Comparison of ENCODE assay signal across 16 mouse cellular contexts in genomic region chr9:47314236-47314635, GRCm38 (mm10).
"Had no signal": no experiment of that assay in that cellular context is flagged by ENCODE, and none has a peak within 500 bp of the region (broad histone marks: within the 10 kb centered on the region; RNA-seq: fewer than 3 reads in every experiment).

No protein-coding gene starts in this region.

- H3K4me2 ChIP-seq: neural tube, embryonic 13.5 days; neural tube, embryonic 15.5 days; stomach, embryonic 15.5 days had no signal

- H3K9ac ChIP-seq: neural tube, embryonic 13.5 days; neural tube, embryonic 15.5 days; stomach, embryonic 15.5 days had no signal

- H3K36me3 ChIP-seq: neural tube, embryonic 13.5 days; neural tube, embryonic 15.5 days; stomach, embryonic 15.5 days had no signal

- H3K9me3 ChIP-seq: neural tube, embryonic 13.5 days; neural tube, embryonic 15.5 days; stomach, embryonic 15.5 days had no signal

- H3K4me3 ChIP-seq: neural tube, embryonic 13.5 days; neural tube, embryonic 15.5 days; stomach, embryonic 15.5 days had no signal

- DNase-seq: retina, postnatal 1 day; right cerebral cortex, adult 18-20 months; right cerebral cortex, postnatal 14 days; right cerebral cortex, postnatal 25 days; right cerebral cortex, postnatal 4 days; spleen, adult 18-20 months; thymus, adult 18-20 months; thymus, adult 2 months; thymus, postnatal 14 days; thymus, postnatal 25 days; thymus, postnatal 36 days; thymus, postnatal 4 days had no signal

- H3K4me1 ChIP-seq: neural tube, embryonic 15.5 days; stomach, embryonic 15.5 days had no signal

- H3K27me3 ChIP-seq: neural tube, embryonic 13.5 days; neural tube, embryonic 15.5 days; stomach, embryonic 15.5 days had no signal

- H3K27ac ChIP-seq: neural tube, embryonic 13.5 days; neural tube, embryonic 15.5 days; stomach, embryonic 15.5 days; stomach, postnatal 0 days had no signal
